Mouse (Mus musculus) lung, postnatal 0 days (tissue): ENCODE results near the gene Sgcb. TPM values are rescaled to one million over a fixed set of nuclear protein-coding genes. Genes with fewer than 3 reads are reported as not detected.

ENCODE experiments used
- ATAC-seq: fragments of 200-750 bp; cut with Nextera tagmentation; 2 replicates; pipeline ENCODE4 v1.8.0; 2017; ENCODE audit warnings: moderate library complexity
- DNase-seq: peaks from one replicate; pipeline ENCODE4 v3.0.0-alpha.2; 2016; ENCODE audit warnings: low spot score
- H3K27ac ChIP-seq: fragments of 300-500 bp; sonication (generic); 2 replicates; pipeline ENCODE4 v1.5.1; 2014; ENCODE audit warnings: antibody characterized with exemption, mild to moderate bottlenecking, low read length, mixed read lengths
- H3K27me3 ChIP-seq: fragments of 300-500 bp; sonication (generic); replicated peaks from 2 replicates; pipeline ENCODE4 v1.6.1; 2014; ENCODE audit warnings: low read length, mixed read lengths; ENCODE audit not compliant: insufficient read depth
- H3K36me3 ChIP-seq: fragments of 300-500 bp; sonication (generic); 2 replicates; pipeline ENCODE4 v1.6.1; 2014; ENCODE audit warnings: low read length, mixed read lengths; ENCODE audit not compliant: insufficient read depth
- H3K4me1 ChIP-seq: fragments of 300-500 bp; sonication (generic); 2 replicates; pipeline ENCODE4 v1.6.1; 2014; ENCODE audit warnings: antibody characterized with exemption, low read depth, low read length, mixed read lengths; ENCODE audit not compliant: insufficient read depth
- H3K4me2 ChIP-seq: fragments of 300-500 bp; sonication (generic); replicated peaks from 2 replicates; pipeline ENCODE4 v1.6.1; 2014; ENCODE audit warnings: low read depth, mild to moderate bottlenecking, low read length, moderate library complexity, mixed read lengths
- H3K4me3 ChIP-seq: fragments of 300-500 bp; sonication (generic); 2 replicates; pipeline ENCODE4 v1.5.1; 2014; ENCODE audit warnings: low read depth, low read length
- H3K9ac ChIP-seq: fragments of 300-500 bp; sonication (generic); replicated peaks from 2 replicates; pipeline ENCODE4 v1.6.1; 2014; ENCODE audit warnings: low read depth, mild to moderate bottlenecking
- H3K9me3 ChIP-seq: fragments of 300-500 bp; sonication (generic); 2 replicates; pipeline ENCODE4 v1.6.1; 2016; ENCODE audit warnings: low read length, mixed read lengths
- CTCF ChIP-seq: IDR thresholded peaks from 2 replicates; pipeline ENCODE4 v1.5.1; 2016; ENCODE audit warnings: antibody characterized with exemption, mild to moderate bottlenecking
- EP300 ChIP-seq: IDR thresholded peaks from 2 replicates; pipeline ENCODE4 v1.6.1; 2016; ENCODE audit warnings: antibody characterized with exemption, mild to moderate bottlenecking, control low read depth
- WGBS: fragments of 180-500 bp; shearing (Covaris S2); extraction: QIAGEN DNeasy Blood & Tissue Kit; methylation state at CpG from one replicate; pipeline ENCODE4 v1.1.7; 2014; 5-methylcytosine and 5-hydroxymethylcytosine counted together
- polyA plus RNA-seq: library from polyadenylated mRNA; unstranded; fragments of >200 nt; fragmentation: Nextera tagmentation; extraction: Ambion mirVana; gene quantifications from 2 replicates; pipeline ENCODE4 v1.2.1, GENCODE M21; 2015

The Sgcb gene
- polyA plus RNA-seq, 1 experiment from 2014 or later, result 16.4 TPM

DNA sequence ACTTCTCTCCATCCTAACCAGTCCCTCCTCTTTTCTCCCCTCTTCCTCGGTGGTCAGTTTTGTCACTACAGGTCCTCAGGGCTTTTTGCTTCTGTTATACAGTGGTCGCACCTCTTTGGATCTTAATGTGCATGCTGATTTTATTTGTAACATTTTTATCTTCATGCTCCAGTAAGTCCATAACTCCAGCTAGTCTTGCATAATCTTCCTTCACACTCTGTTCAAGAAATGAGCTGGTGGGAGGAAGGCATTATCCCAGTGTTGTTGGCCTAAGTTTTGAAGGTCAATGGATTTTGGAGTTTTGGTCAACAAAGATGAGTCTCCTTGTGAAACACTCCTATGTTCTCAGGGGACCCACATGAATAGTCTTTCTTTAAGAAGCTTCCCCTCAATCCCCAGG, 20.3 kb upstream of the Sgcb start:
- DNase-seq (peak; percentile 50), ATAC-seq (no peak)
- Histone ChIP-seq H3K9ac (no peak overlapping the region), H3K27ac (no peak overlapping the region), H3K36me3 (no peaks in the 10 kb centered on the region), H3K9me3 (no peaks in the 10 kb centered on the region), H3K4me2 (no peak overlapping the region), H3K4me3 (no peak overlapping the region), H3K4me1 (no peaks in the 10 kb centered on the region), H3K27me3 (no peaks in the 10 kb centered on the region)
- WGBS, result 79% methylated on average over 2 of the region's 2 CpGs
- TF ChIP-seq EP300 (no peak), CTCF (no peak)

GRCm38 (mm10) chr5:73666695-73667094, 19.1 kb upstream of the Sgcb start:
- Histone ChIP-seq H3K36me3 (no peaks in the 10 kb centered on the region), H3K27me3 (no peaks in the 10 kb centered on the region), H3K27ac (no peak overlapping the region), H3K4me2 (no peak overlapping the region), H3K9me3 (no peaks in the 10 kb centered on the region), H3K4me3 (no peak overlapping the region), H3K9ac (no peak overlapping the region), H3K4me1 (no peaks in the 10 kb centered on the region)
- 70% methylated on average over 2 of the region's 2 CpGs for WGBS
- no peak for TF ChIP-seq EP300
- TF ChIP-seq CTCF, result no peak
- no peak for DNase-seq
- ATAC-seq, result no peak

DNA sequence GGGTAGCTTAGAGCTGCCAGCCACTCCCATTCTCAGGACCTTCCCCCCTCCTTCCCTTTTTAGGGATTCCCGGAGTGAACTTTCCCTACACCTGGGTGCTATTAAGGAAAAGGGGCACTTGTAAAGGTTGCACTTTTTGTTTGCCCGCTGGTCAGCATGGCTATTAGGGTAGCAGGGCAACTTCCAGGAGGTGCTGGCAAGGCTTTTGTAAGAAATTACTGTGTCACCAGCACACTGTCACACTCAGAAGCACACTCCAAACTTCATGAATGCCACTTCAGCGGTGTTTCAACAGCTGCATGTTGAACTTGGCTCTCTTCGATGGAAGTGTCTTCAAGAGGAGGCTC, 4.2 kb upstream of the Sgcb start:
- peaks cover 10% of the 10 kb centered on the region; the same call in 1 of the 2 replicates for H3K4me1 ChIP-seq
- H3K9me3 ChIP-seq, result no peaks in the 10 kb centered on the region
- TF ChIP-seq EP300 (no peak), CTCF (no peak)
- DNase-seq, result peak; percentile 72
- H3K27me3 ChIP-seq, result peaks cover 35% of the 10 kb centered on the region
- WGBS, result 2% methylated on average over 4 of the region's 4 CpGs
- H3K36me3 ChIP-seq, result no peaks in the 10 kb centered on the region
- peak; percentile 12 for ATAC-seq
- peak overlapping the region; percentile 54 for H3K4me3 ChIP-seq
- peak overlapping the region; percentile 95 for H3K4me2 ChIP-seq
- H3K9ac ChIP-seq, result no peak overlapping the region
- no peak overlapping the region for H3K27ac ChIP-seq

GRCm38 (mm10) chr5:73651061-73651854, 3.7 kb upstream of the Sgcb start, which contains the start of gene Spata18:
TSS of gene Spata18 (plus strand) at chr5:73651379.
- DNase-seq, result peak; percentile 32
- peak; percentile 20 for ATAC-seq

DNA sequence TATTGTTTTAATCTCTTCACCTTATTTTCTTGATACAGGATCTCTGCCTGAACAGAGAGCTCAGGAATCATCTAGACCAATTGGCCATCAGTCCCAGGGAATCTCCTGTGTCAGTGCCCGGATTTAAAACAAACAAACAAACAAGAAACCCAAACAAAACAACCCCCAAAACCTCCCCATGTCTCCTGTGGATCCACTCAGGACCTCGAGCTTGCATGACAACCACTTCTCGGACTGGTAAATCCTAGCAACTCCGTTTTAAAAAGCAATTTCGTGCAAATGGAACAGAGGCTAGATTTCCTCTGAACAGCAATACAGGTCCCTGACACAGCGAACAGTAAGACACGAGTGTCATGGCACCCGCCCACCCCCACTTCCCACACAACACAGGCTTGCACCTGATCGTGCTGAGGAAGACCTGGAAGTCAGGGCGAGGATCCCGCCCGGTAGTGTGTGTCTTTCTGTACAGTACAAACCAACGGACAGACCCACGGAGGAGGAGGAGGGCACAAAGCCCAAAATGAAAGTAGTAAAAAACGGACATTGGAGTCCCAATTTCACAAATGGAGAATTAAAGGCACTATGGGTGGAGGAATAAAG, 2.9 kb upstream of the Sgcb start:
- Histone ChIP-seq H3K27ac (no peak overlapping the region), H3K4me2 (peak overlapping the region; percentile 95), H3K9ac (0 out of 2 replicates have a peak overlapping the region, but pooled peaks have one; percentile 5), H3K4me1 (peaks cover 10% of the 10 kb centered on the region; the same call in 1 of the 2 replicates), H3K36me3 (no peaks in the 10 kb centered on the region), H3K9me3 (no peaks in the 10 kb centered on the region), H3K4me3 (peak overlapping the region; percentile 54), H3K27me3 (peaks cover 35% of the 10 kb centered on the region)
- DNase-seq (no peak), ATAC-seq (no peak)
- no peak for TF ChIP-seq CTCF
- no peak for TF ChIP-seq EP300
- WGBS, result 2% methylated on average over 15 of the region's 15 CpGs

More at GRCm38 (mm10) chr5:73651061-73651854, 3.7 kb upstream of the Sgcb start, which contains the start of gene Spata18:
- Histone ChIP-seq H3K4me2 (peak within 1 kb of the TSS; percentile 95), H3K36me3 (no peaks in the 10 kb centered on the region), H3K4me3 (peak within 1 kb of the TSS; percentile 54), H3K27ac (no peak within 1 kb of the TSS), H3K27me3 (peaks cover 35% of the 10 kb centered on the region), H3K9ac (0 out of 2 replicates have a peak within 1 kb of the TSS, but pooled peaks have one; percentile 5), H3K9me3 (no peaks in the 10 kb centered on the region), H3K4me1 (peaks cover 10% of the 10 kb centered on the region; the same call in 1 of the 2 replicates)
- TF ChIP-seq CTCF, result no peak
- TF ChIP-seq EP300, result no peak
- under 1% methylated on average over 49 of the region's 57 CpGs for whole genome bisulfite sequencing

DNA sequence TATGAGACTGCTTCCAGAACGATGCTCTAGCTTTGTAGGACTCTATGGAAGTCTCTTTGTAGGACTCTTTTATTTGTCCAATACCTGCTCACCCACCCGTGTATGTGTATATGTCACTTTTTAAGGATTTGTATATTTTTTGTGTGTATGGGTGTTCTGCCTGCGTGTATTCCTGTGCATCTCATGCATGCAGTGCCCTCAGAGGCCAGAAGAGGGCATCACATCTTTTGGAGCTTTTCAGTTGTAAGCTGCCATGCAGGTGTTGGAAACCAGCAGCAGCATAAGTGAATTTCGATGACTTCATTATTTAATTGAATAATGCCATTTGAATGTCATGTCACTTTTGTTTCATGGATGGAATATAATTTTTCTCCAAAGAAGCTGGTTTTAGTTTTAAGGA, 5.5 kb downstream of the Sgcb start:
- Histone ChIP-seq H3K27ac (no peak overlapping the region), H3K4me3 (no peak overlapping the region), H3K36me3 (no peaks in the 10 kb centered on the region), H3K9me3 (no peaks in the 10 kb centered on the region), H3K4me1 (no peaks in the 10 kb centered on the region; the same call in 1 of the 2 replicates), H3K27me3 (no peaks in the 10 kb centered on the region), H3K4me2 (no peak overlapping the region), H3K9ac (no peak overlapping the region)
- ATAC-seq (no peak), DNase-seq (no peak)
- 86% methylated on average over 4 of the region's 4 CpGs for WGBS
- peak; percentile 68 for TF ChIP-seq CTCF
- no peak for TF ChIP-seq EP300
